Mouse (Mus musculus) T-cell, adult 2 months (primary cell): ENCODE results near the gene Nxf1.
A peak's percentile ranks its signal among the peaks of the same experiment; 100 is the strongest.

Experiments used
- DNase-seq: peaks from one replicate; pipeline ENCODE4 v3.0.0; 2022; ENCODE audit warnings: low spot score

Gene Nxf1

DNA sequence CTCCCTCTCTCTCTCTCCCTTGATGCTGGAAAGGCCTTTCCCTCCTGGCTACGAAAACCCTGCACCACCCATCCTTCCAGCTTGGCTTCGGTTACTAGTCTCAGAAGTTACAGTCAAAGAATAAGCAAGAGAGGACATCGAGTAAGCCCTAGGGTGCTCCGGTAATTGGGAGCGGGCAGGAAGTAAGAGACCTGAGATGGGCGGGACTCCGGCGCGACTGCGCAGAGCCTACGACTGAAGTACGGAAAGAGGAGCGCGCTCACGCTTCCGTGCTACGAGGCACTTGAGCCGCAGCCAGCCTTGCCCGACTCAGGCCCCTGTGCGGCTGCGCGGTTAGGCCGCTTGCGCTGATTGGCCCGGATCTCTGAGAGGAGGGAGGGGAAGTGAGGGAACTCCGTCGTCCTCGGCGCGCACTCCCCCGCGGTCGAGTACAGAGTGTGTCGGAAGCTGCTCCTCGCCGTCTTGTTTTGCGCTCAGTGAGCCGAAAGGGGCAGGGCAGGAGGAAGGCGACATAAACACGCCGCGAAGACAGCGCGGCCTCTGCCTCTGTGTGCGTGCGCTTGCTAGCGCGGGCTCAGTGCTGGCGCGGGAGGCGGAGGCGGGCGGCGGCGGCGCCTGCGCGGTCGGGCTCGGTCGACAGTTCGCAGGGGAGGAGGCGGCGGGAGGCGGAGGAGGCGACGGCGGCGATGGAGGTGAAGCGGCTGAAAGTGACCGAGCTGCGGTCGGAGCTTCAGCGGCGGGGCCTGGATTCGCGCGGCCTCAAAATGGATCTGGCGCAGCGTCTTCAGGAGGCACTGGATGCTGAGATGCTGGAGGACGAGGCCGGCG lies 62.9 kb downstream of the Nxf1 start, which contains the start of gene Hnrnpul2:
Gene Hnrnpul2, plus strand, starts transcription at position 415 of the 828 bp plus-strand sequence.
- DNase-seq: peak; percentile 100
